Mouse (Mus musculus) hindbrain, postnatal 0 days (tissue): ENCODE measurements around the gene Serpina3i. TPM values are rescaled to one million over a fixed set of nuclear protein-coding genes. Genes with fewer than 3 reads are reported as not detected.
"Not testable (repeated sequence)": the region's sequence is repeated elsewhere in the genome, so short reads cannot be mapped to it uniquely, and the experiment has no call there.

Experiments
- ATAC-seq: fragments of 200-750 bp; cut with Nextera tagmentation; 2 replicates; pipeline ENCODE4 v1.8.0; 2017; ENCODE audit warnings: mild to moderate bottlenecking, moderate TSS enrichment, moderate library complexity
- DNase-seq: peaks from one replicate; pipeline ENCODE4 v3.0.0-alpha.2; 2015; ENCODE audit warnings: low spot score
- H3K27ac ChIP-seq: fragments of 300-500 bp; sonication (generic); 2 replicates; pipeline ENCODE4 v1.5.1; 2014; ENCODE audit warnings: mild to moderate bottlenecking
- H3K27me3 ChIP-seq: fragments of 300-500 bp; sonication (generic); 2 replicates; pipeline ENCODE4 v1.6.1; 2014; ENCODE audit warnings: low read length, mixed read lengths; ENCODE audit not compliant: insufficient read depth
- H3K36me3 ChIP-seq: fragments of 300-500 bp; sonication (generic); 2 replicates; pipeline ENCODE4 v1.6.1; 2014; ENCODE audit warnings: low read length, mixed read lengths; ENCODE audit not compliant: insufficient read depth
- H3K4me1 ChIP-seq: fragments of 300-500 bp; sonication (generic); 2 replicates; pipeline ENCODE4 v1.6.1; 2014; ENCODE audit warnings: antibody characterized with exemption, low read length, mixed read lengths; ENCODE audit not compliant: insufficient read depth
- H3K4me2 ChIP-seq: fragments of 300-500 bp; sonication (generic); 2 replicates; pipeline ENCODE4 v1.6.1; 2014; ENCODE audit warnings: low read depth, mild to moderate bottlenecking, low read length, moderate library complexity, mixed read lengths
- H3K4me3 ChIP-seq: fragments of 300-500 bp; sonication (generic); 2 replicates; pipeline ENCODE4 v1.5.1; 2014; ENCODE audit warnings: low read length
- H3K9ac ChIP-seq: fragments of 300-500 bp; sonication (generic); replicated peaks from 2 replicates; pipeline ENCODE4 v1.6.1; 2014; ENCODE audit warnings: mild to moderate bottlenecking, low read length, moderate library complexity, mixed read lengths
- H3K9me3 ChIP-seq: fragments of 300-500 bp; sonication (generic); 2 replicates; pipeline ENCODE4 v1.6.1; 2016; ENCODE audit warnings: low read length, mixed read lengths
- CTCF ChIP-seq: IDR thresholded peaks from 2 replicates; pipeline ENCODE4 v1.5.1; 2016; ENCODE audit warnings: antibody characterized with exemption, control low read depth, low read depth
- WGBS: fragments of 180-500 bp; shearing (Covaris S2); extraction: QIAGEN DNeasy Blood & Tissue Kit; methylation state at CpG from one replicate; pipeline ENCODE4 v1.1.7; 2014; 5-methylcytosine and 5-hydroxymethylcytosine counted together
- polyA plus RNA-seq: library from polyadenylated mRNA; unstranded; fragments of >200 nt; fragmentation: Nextera tagmentation; extraction: Ambion mirVana; gene quantifications from 2 replicates; pipeline ENCODE4 v1.2.1, GENCODE M21; 2015
- total RNA-seq: library from RNA; depleted of rRNA; stranded (reverse); fragments of >200 nt; gene quantifications from 2 replicates; pipeline ENCODE4 v1.2.3, GENCODE M21; 2014

Serpina3i gene
- total and polyA plus RNA-seq, 2 experiments from 2014 or later = 1.6 TPM; not detected in 1

GRCm38 (mm10) chr12:104230762-104231161, 32.2 kb upstream of the Serpina3i start:
- no peaks in the 10 kb centered on the region for H3K36me3 ChIP-seq
- H3K4me1 ChIP-seq = no peaks in the 10 kb centered on the region
- DNase-seq (no peak), ATAC-seq (no peak)
- H3K27ac ChIP-seq = no peak overlapping the region
- no peak overlapping the region for H3K4me2 ChIP-seq
- no peak overlapping the region for H3K9ac ChIP-seq
- H3K4me3 ChIP-seq = no peak overlapping the region
- no peak for TF ChIP-seq CTCF
- no peaks in the 10 kb centered on the region for H3K27me3 ChIP-seq
- WGBS = 69% methylated on average over 2 of the region's 2 CpGs
- H3K9me3 ChIP-seq = no peaks in the 10 kb centered on the region

GRCm38 (mm10) chr12:104235915-104236314, 27.0 kb upstream of the Serpina3i start, which contains the start of gene Serpina3g:
TSS of gene Serpina3g (plus strand) at chr12:104236245.
- Histone ChIP-seq H3K4me1 (no peaks in the 10 kb centered on the region), H3K9me3 (no peaks in the 10 kb centered on the region), H3K36me3 (no peaks in the 10 kb centered on the region), H3K27ac (no peak within 1 kb of the TSS), H3K4me2 (no peak within 1 kb of the TSS), H3K4me3 (no peak within 1 kb of the TSS), H3K9ac (no peak within 1 kb of the TSS), H3K27me3 (no peaks in the 10 kb centered on the region)
- no peak for TF ChIP-seq CTCF
- DNase-seq (no peak), ATAC-seq (no peak)
- 75% methylated on average over 5 of the region's 5 CpGs for WGBS

- not testable (repeated sequence) for H3K27me3 ChIP-seq, H3K4me1 ChIP-seq, H3K9me3 ChIP-seq, H3K4me3 ChIP-seq, ATAC-seq, H3K36me3 ChIP-seq, H3K4me2 ChIP-seq, DNase-seq, H3K9ac ChIP-seq, H3K27ac ChIP-seq
- 88% methylated on average over 1 of the region's 1 CpGs for WGBS
Observed at GRCm38 (mm10) chr12:104238048-104238447, 24.9 kb upstream of the Serpina3i start.

- no peak for ATAC-seq
- no peak overlapping the region for H3K4me2 ChIP-seq
- no peak overlapping the region for H3K4me3 ChIP-seq
- H3K27ac ChIP-seq = no peak overlapping the region
- H3K9me3 ChIP-seq = no peaks in the 10 kb centered on the region
- H3K36me3 ChIP-seq = no peaks in the 10 kb centered on the region
- H3K27me3 ChIP-seq = no peaks in the 10 kb centered on the region
- TF ChIP-seq CTCF = no peak
- no peak for DNase-seq
- no peaks in the 10 kb centered on the region; the same call in 1 of the 2 replicates for H3K4me1 ChIP-seq
- H3K9ac ChIP-seq = no peak overlapping the region
Observed at GRCm38 (mm10) chr12:104243307-104243706, 19.6 kb upstream of the Serpina3i start.

- ATAC-seq (no peak), DNase-seq (peak; percentile 63)
- peak; percentile 79 for TF ChIP-seq CTCF
Observed at GRCm38 (mm10) chr12:104245092-104245491, 17.8 kb upstream of the Serpina3i start.

GRCm38 (mm10) chr12:104245595-104245994, 17.3 kb upstream of the Serpina3i start:
- ATAC-seq = no peak
- Histone ChIP-seq H3K27me3 (no peaks in the 10 kb centered on the region), H3K4me3 (no peak overlapping the region), H3K36me3 (no peaks in the 10 kb centered on the region), H3K9ac (no peak overlapping the region), H3K27ac (no peak overlapping the region), H3K9me3 (no peaks in the 10 kb centered on the region), H3K4me2 (no peak overlapping the region), H3K4me1 (no peaks in the 10 kb centered on the region; the same call in 1 of the 2 replicates)
- 57% methylated on average over 3 of the region's 3 CpGs for WGBS
- no peak for TF ChIP-seq CTCF
- no peak for DNase-seq

More at GRCm38 (mm10) chr12:104245092-104245491, 17.8 kb upstream of the Serpina3i start:
- no peaks in the 10 kb centered on the region for H3K27me3 ChIP-seq
- no peaks in the 10 kb centered on the region for H3K9me3 ChIP-seq
- H3K4me2 ChIP-seq = no peak overlapping the region
- H3K27ac ChIP-seq = no peak overlapping the region
- no peak overlapping the region for H3K9ac ChIP-seq
- 61% methylated on average over 1 of the region's 1 CpGs for WGBS
- H3K4me1 ChIP-seq = no peaks in the 10 kb centered on the region; the same call in 1 of the 2 replicates
- H3K4me3 ChIP-seq = no peak overlapping the region
- H3K36me3 ChIP-seq = no peaks in the 10 kb centered on the region

GRCm38 (mm10) chr12:104247553-104248002, 15.3 kb upstream of the Serpina3i start:
- peak; percentile 24 for DNase-seq
- no peak overlapping the region for H3K27ac ChIP-seq
- TF ChIP-seq CTCF = no peak

More at GRCm38 (mm10) chr12:104247553-104248002, 15.3 kb upstream of the Serpina3i start:
- H3K27me3 ChIP-seq = no peaks in the 10 kb centered on the region
- no peak overlapping the region for H3K4me2 ChIP-seq
- ATAC-seq = peak; percentile 51
- no peaks in the 10 kb centered on the region for H3K36me3 ChIP-seq
- H3K4me3 ChIP-seq = no peak overlapping the region
- H3K9me3 ChIP-seq = no peaks in the 10 kb centered on the region
- H3K9ac ChIP-seq = no peak overlapping the region
- H3K4me1 ChIP-seq = no peaks in the 10 kb centered on the region; the same call in 1 of the 2 replicates
